Mouse (Mus musculus): Measurements from ENCODE around the gene Prf1. TPM values are rescaled to one million over a fixed set of nuclear protein-coding genes. Genes with fewer than 3 reads are reported as not detected.

Prf1 gene
- polyA plus RNA-seq, 1 experiment, result 0.01 TPM

- Histone ChIP-seq H3K79me2 (ENCODE audit: control insufficient read depth, insufficient read depth) (no peaks in the 10 kb centered on the region), H3K4me3 (no peak overlapping the region), H3K27me3 (ENCODE audit: control insufficient read depth, insufficient read depth, insufficient read length) (no peaks in the 10 kb centered on the region), H3ac (ENCODE audit: control insufficient read depth, insufficient read length) (no peak overlapping the region), H3K36me3 (ENCODE audit: control insufficient read depth, insufficient read depth) (no peaks in the 10 kb centered on the region), H3K4me2 (ENCODE audit: low read depth) (no peak overlapping the region)
- TF ChIP-seq MAX (IDR thresholded peaks at IDR 0.05; ENCODE audit: low read depth) (no peak), MYOG (IDR thresholded peaks at IDR 0.05; ENCODE audit: control insufficient read depth in 1 of 3, insufficient read depth in 1 of 3, insufficient read length in 2 of 3, low read depth in 2 of 3) (peak in 1 of 3 experiments; percentile 2)
Measured at GRCm38 (mm10) chr10:61345179-61345578, 47.5 kb downstream of the Prf1 start.

- TF ChIP-seq MAX (IDR thresholded peaks at IDR 0.05; ENCODE audit: low read depth) (no peak), MYOG (IDR thresholded peaks at IDR 0.05; ENCODE audit: control insufficient read depth in 1 of 3, insufficient read depth in 1 of 3, insufficient read length in 2 of 3, low read depth in 2 of 3) (peak in 1 of 3 experiments; percentile 18)
- Histone ChIP-seq H3K27me3 (ENCODE audit: control insufficient read depth, insufficient read depth, insufficient read length) (no peaks in the 10 kb centered on the region), H3K79me2 (ENCODE audit: control insufficient read depth, insufficient read depth) (no peaks in the 10 kb centered on the region), H3ac (ENCODE audit: control insufficient read depth, insufficient read length) (no peak overlapping the region), H3K4me2 (ENCODE audit: low read depth) (no peak overlapping the region), H3K36me3 (ENCODE audit: control insufficient read depth, insufficient read depth) (no peaks in the 10 kb centered on the region), H3K4me3 (no peak overlapping the region)
Measured at GRCm38 (mm10) chr10:61346374-61346773, 48.7 kb downstream of the Prf1 start.

- Histone ChIP-seq H3ac (ENCODE audit: control insufficient read depth, insufficient read length) (no peak overlapping the region), H3K36me3 (ENCODE audit: control insufficient read depth, insufficient read depth) (no peaks in the 10 kb centered on the region), H3K4me2 (ENCODE audit: low read depth) (no peak overlapping the region), H3K79me2 (ENCODE audit: control insufficient read depth, insufficient read depth) (no peaks in the 10 kb centered on the region), H3K4me3 (no peak overlapping the region), H3K27me3 (ENCODE audit: control insufficient read depth, insufficient read depth, insufficient read length) (no peaks in the 10 kb centered on the region)
- TF ChIP-seq SRF (IDR thresholded peaks at IDR 0.05; ENCODE audit: control insufficient read depth, insufficient read length, low read depth), result no peak
- TF ChIP-seq CEBPB (IDR thresholded peaks at IDR 0.05; ENCODE audit: insufficient read depth, poor library complexity, severe bottlenecking), result no peak
- no peak for TF ChIP-seq TCF12 (IDR thresholded peaks at IDR 0.05; ENCODE audit: insufficient read depth, poor library complexity, severe bottlenecking)
- no peak for TF ChIP-seq POLR2AphosphoS2 (IDR thresholded peaks at IDR 0.05; ENCODE audit: insufficient read length, low read depth)
Measured at GRCm38 (mm10) chr10:61351216-61351615, 53.6 kb downstream of the Prf1 start.

Other genes with a start within 250 kb of the Prf1 start
- gene Pcbd1, start 208.5 kb upstream of the Prf1 start, polyA plus RNA-seq (2012; fragmentation: generic; extraction: Trizol), result 2.9 TPM
- 42.6 TPM for gene Sgpl1, start 150.1 kb upstream of the Prf1 start, polyA plus RNA-seq (2012; fragmentation: generic; extraction: Trizol)
- not detected for gene Tbata, start 125.9 kb upstream of the Prf1 start, polyA plus RNA-seq (2012; fragmentation: generic; extraction: Trizol)
- gene Adamts14, start 24.4 kb upstream of the Prf1 start, polyA plus RNA-seq (2012; fragmentation: generic; extraction: Trizol), result 31.0 TPM
- 14.0 TPM for gene Pald1, start 85.7 kb downstream of the Prf1 start, polyA plus RNA-seq (2012; fragmentation: generic; extraction: Trizol)
- 0.01 TPM for gene Nodal, start 120.1 kb downstream of the Prf1 start, polyA plus RNA-seq (2012; fragmentation: generic; extraction: Trizol)
- 44.4 TPM for gene Eif4ebp2, start 154.8 kb downstream of the Prf1 start, polyA plus RNA-seq (2012; fragmentation: generic; extraction: Trizol)
- gene Lrrc20, start 178.0 kb downstream of the Prf1 start, polyA plus RNA-seq (2012; fragmentation: generic; extraction: Trizol), result 20.4 TPM

Data from myocyte (in vitro differentiated cells).